Mouse (Mus musculus) G1E (cell line): Measurements from ENCODE around the gene Zfp609. TPM values are rescaled to one million over a fixed set of nuclear protein-coding genes. Genes with fewer than 3 reads are reported as not detected.

ENCODE experiments used
- ATAC-seq: 2 replicates; pipeline ENCODE4 v1.8.0; 2016; ENCODE audit warnings: mild to moderate bottlenecking; ENCODE audit not compliant: insufficient number of reproducible peaks, poor library complexity, low FRiP score, severe bottlenecking; ENCODE audit errors: extremely low read depth
- DNase-seq: peaks from one replicate; pipeline ENCODE4 v3.0.0; 2012; ENCODE audit warnings: low spot score
- H3K27me3 ChIP-seq: 2 replicates; pipeline ENCODE4 v1.6.1; 2012; ENCODE audit warnings: mild to moderate bottlenecking, low read length, inconsistent platforms; ENCODE audit not compliant: insufficient read depth
- H3K36me3 ChIP-seq: replicated peaks from 2 replicates; pipeline ENCODE3; 2012; ENCODE audit warnings: mild to moderate bottlenecking, inconsistent platforms
- H3K4me1 ChIP-seq: 2 replicates; pipeline ENCODE4 v1.6.1; 2012; ENCODE audit warnings: low read depth, low read length, inconsistent platforms, mixed read lengths; ENCODE audit not compliant: insufficient read depth
- H3K4me3 ChIP-seq: 2 replicates; pipeline ENCODE4 v1.5.1; 2012; ENCODE audit warnings: low read depth, mild to moderate bottlenecking, inconsistent platforms, low read length, moderate library complexity, mixed read lengths
- H3K9me3 ChIP-seq: replicated peaks from 2 replicates; pipeline ENCODE4 v1.6.1; 2012; ENCODE audit warnings: inconsistent platforms
- CTCF ChIP-seq: IDR thresholded peaks from 2 replicates; pipeline ENCODE4 v1.5.1; 2012; ENCODE audit warnings: low read depth, low read length, inconsistent platforms, mixed read lengths
- GATA1 ChIP-seq: IDR thresholded peaks from 2 replicates; pipeline ENCODE4 v1.6.1; 2012; ENCODE audit warnings: borderline replicate concordance, low read length, inconsistent platforms, mixed read lengths
- GATA2 ChIP-seq: IDR thresholded peaks from 2 replicates; pipeline ENCODE4 v1.6.1; 2012; ENCODE audit warnings: low read depth, low read length, inconsistent platforms, borderline replicate concordance
- POLR2AphosphoS5 ChIP-seq: IDR thresholded peaks from 2 replicates; pipeline ENCODE4 v1.6.1; 2012; ENCODE audit warnings: low read depth, low read length, inconsistent platforms; ENCODE audit not compliant: insufficient replicate concordance
- TAL1 ChIP-seq: conservative IDR thresholded peaks from 2 replicates; pipeline ENCODE4 v1.6.1; 2012; ENCODE audit warnings: low read depth, low read length, inconsistent platforms, mixed read lengths
- polyA plus RNA-seq: library from polyadenylated mRNA; stranded (reverse); fragments of >175 nt; gene quantifications from 2 replicates; pipeline ENCODE4 v1.2.3, GENCODE M21; 2012
- total RNA-seq, 2 experiments: library from RNA; stranded (forward) in 1 of 2; stranded (reverse) in 1 of 2; fragments of 200-1000 nt in 1 of 2; fragments of >200 nt in 1 of 2; fragmentation: Nextera tagmentation in 1 of 2; gene quantifications; 2 replicates each; pipeline ENCODE4 v1.2.3; 2014 to 2017

The Zfp609 gene
- total and polyA plus RNA-seq, 3 experiments = 4.0 to 83.9 (median 60.3) TPM

GRCm38 (mm10) chr9:65703241-65703640 lies 124.1 kb downstream of the Zfp609 start:
- no peak for ATAC-seq
- peaks cover 20% of the 10 kb centered on the region for H3K4me1 ChIP-seq
- TF ChIP-seq CTCF = no peak
- TF ChIP-seq GATA1 = no peak
- TF ChIP-seq GATA2 = no peak
- TF ChIP-seq POLR2AphosphoS5 = no peak
- TF ChIP-seq TAL1 = no peak
- peaks cover 86% of the 10 kb centered on the region for H3K36me3 ChIP-seq
- no peaks in the 10 kb centered on the region; the same call in 1 of the 2 replicates for H3K27me3 ChIP-seq
- no peak overlapping the region for H3K4me3 ChIP-seq
- DNase-seq = no peak
- no peaks in the 10 kb centered on the region for H3K9me3 ChIP-seq

GRCm38 (mm10) chr9:65702286-65702685 lies 125.1 kb downstream of the Zfp609 start:
- DNase-seq (no peak), ATAC-seq (no peak)
- Histone ChIP-seq H3K9me3 (no peaks in the 10 kb centered on the region), H3K36me3 (peaks cover 93% of the 10 kb centered on the region), H3K4me1 (peaks cover 20% of the 10 kb centered on the region), H3K27me3 (no peaks in the 10 kb centered on the region; the same call in 1 of the 2 replicates), H3K4me3 (no peak overlapping the region)
- TF ChIP-seq TAL1 = no peak
- TF ChIP-seq CTCF = no peak
- no peak for TF ChIP-seq GATA2
- no peak for TF ChIP-seq GATA1
- no peak for TF ChIP-seq POLR2AphosphoS5

- TF ChIP-seq GATA1 (no peak), POLR2AphosphoS5 (no peak), GATA2 (no peak), TAL1 (0 out of 2 replicates have a peak, but pooled peaks have one; percentile 30), CTCF (no peak)
- ATAC-seq = no peak
- peaks cover 93% of the 10 kb centered on the region for H3K36me3 ChIP-seq
Observed at GRCm38 (mm10) chr9:65700504-65700903, 126.9 kb downstream of the Zfp609 start.

GRCm38 (mm10) chr9:65697992-65698391 lies 129.4 kb downstream of the Zfp609 start:
- Histone ChIP-seq H3K36me3 (peaks cover 95% of the 10 kb centered on the region), H3K4me1 (peaks cover 34% of the 10 kb centered on the region), H3K9me3 (no peaks in the 10 kb centered on the region), H3K4me3 (no peak overlapping the region), H3K27me3 (no peaks in the 10 kb centered on the region)
- DNase-seq (no peak), ATAC-seq (no peak)
- no peak for TF ChIP-seq POLR2AphosphoS5
- TF ChIP-seq TAL1 = no peak
- no peak for TF ChIP-seq GATA1
- no peak for TF ChIP-seq CTCF
- no peak for TF ChIP-seq GATA2

More at GRCm38 (mm10) chr9:65700504-65700903, 126.9 kb downstream of the Zfp609 start:
- H3K4me3 ChIP-seq = no peak overlapping the region
- H3K27me3 ChIP-seq = no peaks in the 10 kb centered on the region; the same call in 1 of the 2 replicates
- H3K4me1 ChIP-seq = peaks cover 20% of the 10 kb centered on the region
- no peaks in the 10 kb centered on the region for H3K9me3 ChIP-seq
- DNase-seq = no peak

- TF ChIP-seq GATA2 (no peak), GATA1 (no peak), POLR2AphosphoS5 (no peak), CTCF (no peak), TAL1 (no peak)
- H3K9me3 ChIP-seq = no peaks in the 10 kb centered on the region
- no peak overlapping the region for H3K4me3 ChIP-seq
- H3K4me1 ChIP-seq = peaks cover 36% of the 10 kb centered on the region
- no peaks in the 10 kb centered on the region for H3K27me3 ChIP-seq
- no peak for DNase-seq
- ATAC-seq = no peak
- peaks cover 95% of the 10 kb centered on the region for H3K36me3 ChIP-seq
Observed at GRCm38 (mm10) chr9:65697356-65697755, 130.0 kb downstream of the Zfp609 start.

GRCm38 (mm10) chr9:65696337-65696736 lies 131.0 kb downstream of the Zfp609 start:
- Histone ChIP-seq H3K4me1 (peaks cover 36% of the 10 kb centered on the region), H3K27me3 (no peaks in the 10 kb centered on the region), H3K9me3 (no peaks in the 10 kb centered on the region), H3K36me3 (peaks cover 96% of the 10 kb centered on the region), H3K4me3 (no peak overlapping the region)
- DNase-seq = no peak
- TF ChIP-seq TAL1 (no peak), POLR2AphosphoS5 (no peak), CTCF (no peak), GATA1 (no peak), GATA2 (no peak)
- no peak for ATAC-seq

GRCm38 (mm10) chr9:65695646-65696045 lies 131.7 kb downstream of the Zfp609 start:
- H3K36me3 ChIP-seq = peaks cover 94% of the 10 kb centered on the region
- no peaks in the 10 kb centered on the region for H3K27me3 ChIP-seq
- peaks cover 29% of the 10 kb centered on the region for H3K4me1 ChIP-seq
- H3K9me3 ChIP-seq = no peaks in the 10 kb centered on the region
- ATAC-seq (no peak), DNase-seq (no peak)
- TF ChIP-seq POLR2AphosphoS5 (no peak), CTCF (no peak), GATA2 (no peak), TAL1 (no peak), GATA1 (no peak)
- H3K4me3 ChIP-seq = no peak overlapping the region
